Mouse (Mus musculus): ENCODE measurements at regions not wholly inside any gene's neighbourhood (a gene's known extent, or its start where the extent isn't known, plus 50 kb on each side); places are given as distances from the start of the nearest gene placed in this dataset.

GRCm38 (mm10) chr2:8562948-8563347 lies 1053.6 kb upstream of the Celf2 start:
- intact Hi-C loops (cut with DNase I), result no loop called here
- DNase-seq, result no peak

- DNase-seq, result no peak
- intact Hi-C loops (cut with DNase I), result no loop called here
Observed at GRCm38 (mm10) chr2:8546116-8546515, 1036.8 kb upstream of the Celf2 start.

- DNase-seq, result no peak
- intact Hi-C loops (cut with DNase I), result no loop called here
Observed at GRCm38 (mm10) chr2:8536842-8537241, 1027.5 kb upstream of the Celf2 start.

GRCm38 (mm10) chr2:8498466-8498865 lies 989.1 kb upstream of the Celf2 start:
- intact Hi-C loops (cut with DNase I), result no loop called here
- DNase-seq, result no peak

- intact Hi-C loops (cut with DNase I), result no loop called here
- DNase-seq, result no peak
Observed at GRCm38 (mm10) chr2:8477827-8478528, 968.6 kb upstream of the Celf2 start.

- DNase-seq, result no peak
- intact Hi-C loops (cut with DNase I), result no loop called here
Observed at GRCm38 (mm10) chr2:8470546-8470945, 961.2 kb upstream of the Celf2 start.

GRCm38 (mm10) chr2:8468989-8469388 lies 959.6 kb upstream of the Celf2 start:
- intact Hi-C loops (cut with DNase I), result no loop called here
- DNase-seq, result no peak

- DNase-seq, result no peak
- intact Hi-C loops (cut with DNase I), result no loop called here
Observed at GRCm38 (mm10) chr2:8468351-8468750, 959.0 kb upstream of the Celf2 start.

GRCm38 (mm10) chr2:8467531-8468203 lies 958.3 kb upstream of the Celf2 start:
- intact Hi-C loops (cut with DNase I), result no loop called here
- DNase-seq, result no peak

- intact Hi-C loops (cut with DNase I), result no loop called here
- no peak for DNase-seq
Observed at GRCm38 (mm10) chr2:8452566-8453243, 943.3 kb upstream of the Celf2 start.

- DNase-seq, result no peak
- intact Hi-C loops (cut with DNase I), result no loop called here
Observed at GRCm38 (mm10) chr2:8441230-8441629, 931.9 kb upstream of the Celf2 start.

- DNase-seq, result no peak
- intact Hi-C loops (cut with DNase I), result no loop called here
Observed at GRCm38 (mm10) chr2:8429652-8430343, 920.4 kb upstream of the Celf2 start.

- no peak for DNase-seq
- intact Hi-C loops (cut with DNase I), result no loop called here
Observed at GRCm38 (mm10) chr2:8428145-8428544, 918.8 kb upstream of the Celf2 start.

- intact Hi-C loops (cut with DNase I), result no loop called here
- no peak for DNase-seq
Observed at GRCm38 (mm10) chr2:8427720-8428119, 918.4 kb upstream of the Celf2 start.

- peak in 1 of 2 experiments; percentile 3 for DNase-seq
- intact Hi-C loops (cut with DNase I), result no loop called here
Observed at GRCm38 (mm10) chr2:8415917-8416316, 906.6 kb upstream of the Celf2 start.

- no peak for DNase-seq
- intact Hi-C loops (cut with DNase I), result no loop called here
Observed at GRCm38 (mm10) chr2:8394128-8394527, 884.8 kb upstream of the Celf2 start.

- intact Hi-C loops (cut with DNase I), result no loop called here
Observed at GRCm38 (mm10) chr2:8389530-8389929, 880.2 kb upstream of the Celf2 start.

GRCm38 (mm10) chr2:8380246-8380645 lies 870.9 kb upstream of the Celf2 start:
- peak; percentile 21 to 49 for DNase-seq
- intact Hi-C loops (cut with DNase I), result loop anchor here (5.0 kb wide), 1 partner anchor 1943 kb away; no protein-coding TSS in a partner anchor

More at GRCm38 (mm10) chr2:8389530-8389929, 880.2 kb upstream of the Celf2 start:
- DNase-seq, result no peak

- intact Hi-C loops (cut with DNase I), result no loop called here
- no peak for DNase-seq
Observed at GRCm38 (mm10) chr2:8379590-8379989, 870.2 kb upstream of the Celf2 start.

- intact Hi-C loops (cut with DNase I), result no loop called here
- DNase-seq, result no peak
Observed at GRCm38 (mm10) chr2:8347867-8348266, 838.5 kb upstream of the Celf2 start.

GRCm38 (mm10) chr2:8344748-8345147 lies 835.4 kb upstream of the Celf2 start:
- DNase-seq, result no peak
- intact Hi-C loops (cut with DNase I), result no loop called here
